Mouse (Mus musculus) brain, embryonic 14.5 days (tissue): ENCODE measurements around the gene Tmem208.

Experiments
- CTCF ChIP-seq: fragments of 200-500 bp; IDR thresholded peaks from 2 replicates; pipeline ENCODE4 v1.5.1; 2012; ENCODE audit warnings: inconsistent platforms, mild to moderate bottlenecking, moderate library complexity, borderline replicate concordance; ENCODE audit not compliant: insufficient read depth, insufficient read length; ENCODE audit errors: extremely low read depth
- POLR2A ChIP-seq: fragments of 200-500 bp; IDR thresholded peaks from 2 replicates; pipeline ENCODE4 v1.6.1; 2012; ENCODE audit warnings: mild to moderate bottlenecking, inconsistent platforms, borderline replicate concordance; ENCODE audit not compliant: poor library complexity, insufficient read depth, insufficient read length, severe bottlenecking; ENCODE audit errors: extremely low read depth

- TF ChIP-seq CTCF = no peak
- TF ChIP-seq POLR2A = no peak
Measured at GRCm38 (mm10) chr8:105347428-105348221, 21.5 kb downstream of the Tmem208 start, which contains the start of gene Fhod1.
